Mouse (Mus musculus): ENCODE measurements at regions not wholly inside any gene's neighbourhood (a gene's known extent, or its start where the extent isn't known, plus 50 kb on each side); places are given as distances from the start of the nearest gene placed in this dataset.

DNA sequence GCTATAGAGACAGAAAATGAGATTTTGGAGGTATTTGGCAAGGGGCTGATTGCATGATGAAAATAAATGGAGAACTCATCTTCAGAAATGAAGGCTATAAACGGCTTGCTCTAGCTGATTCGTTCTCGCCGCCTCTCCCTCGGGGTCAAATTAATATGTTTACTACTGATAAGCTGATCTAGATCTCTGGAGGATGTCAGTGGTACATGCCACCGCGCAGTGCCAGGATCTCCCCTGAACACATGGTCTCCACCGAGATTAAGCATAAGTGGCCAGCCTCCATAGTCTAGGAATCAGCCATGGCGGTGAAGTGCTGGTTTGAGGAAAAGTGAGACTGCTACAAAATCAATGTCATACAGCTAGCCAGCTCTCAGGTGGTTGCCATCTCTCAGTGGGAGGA is 61.0 kb upstream of the Aff3 start:
- no peak for TF ChIP-seq CTCF (IDR thresholded peaks at IDR 0.05; ENCODE audit: low read depth)
- TF ChIP-seq EP300 (IDR thresholded peaks at IDR 0.05; ENCODE audit: low read depth), result no peak

Measured in liver, embryonic 14.5 days (tissue).